Mouse (Mus musculus) hindbrain, embryonic 14.5 days (tissue): Measurements from ENCODE around the gene Pear1. TPM values are rescaled to one million over a fixed set of nuclear protein-coding genes. Genes with fewer than 3 reads are reported as not detected.

Source experiments
- ATAC-seq: fragments of 200-750 bp; cut with Nextera tagmentation; 2 replicates; pipeline ENCODE4 v1.8.0; 2017; ENCODE audit warnings: moderate number of reproducible peaks, mild to moderate bottlenecking, moderate TSS enrichment, moderate library complexity; ENCODE audit not compliant: low FRiP score
- DNase-seq: peaks from one replicate; pipeline ENCODE4 v3.0.0-alpha.2; 2015; ENCODE audit warnings: low spot score
- H3K27ac ChIP-seq: fragments of 300-500 bp; sonication (generic); 2 replicates; pipeline ENCODE4 v1.5.1; 2014; ENCODE audit warnings: mild to moderate bottlenecking, moderate library complexity
- H3K27me3 ChIP-seq: fragments of 300-500 bp; sonication (generic); 2 replicates; pipeline ENCODE4 v1.6.1; 2014; ENCODE audit warnings: mild to moderate bottlenecking, low read length, mixed read lengths; ENCODE audit not compliant: control insufficient read depth, insufficient read depth
- H3K36me3 ChIP-seq: fragments of 300-500 bp; sonication (generic); replicated peaks from 2 replicates; pipeline ENCODE4 v1.6.1; 2014; ENCODE audit not compliant: control insufficient read depth, insufficient read depth
- H3K4me1 ChIP-seq: fragments of 300-500 bp; sonication (generic); replicated peaks from 2 replicates; pipeline ENCODE4 v1.6.1; 2014; ENCODE audit warnings: antibody characterized with exemption, low read length, mixed read lengths; ENCODE audit not compliant: control insufficient read depth, insufficient read depth
- H3K4me2 ChIP-seq: fragments of 300-500 bp; sonication (generic); replicated peaks from 2 replicates; pipeline ENCODE4 v1.6.1; 2014; ENCODE audit warnings: mild to moderate bottlenecking, moderate library complexity
- H3K4me3 ChIP-seq: fragments of 300-500 bp; sonication (generic); replicated peaks from 2 replicates; pipeline ENCODE4 v1.5.1; 2014; ENCODE audit warnings: mild to moderate bottlenecking, low read length
- H3K9ac ChIP-seq: fragments of 300-500 bp; sonication (generic); 2 replicates; pipeline ENCODE4 v1.6.1; 2014
- H3K9me3 ChIP-seq: fragments of 300-500 bp; sonication (generic); 2 replicates; pipeline ENCODE4 v1.6.1; 2016; ENCODE audit warnings: low read length; ENCODE audit not compliant: control insufficient read depth
- WGBS: fragments of 180-500 bp; shearing (Covaris S2); extraction: QIAGEN DNeasy Blood & Tissue Kit; methylation state at CpG from one replicate; pipeline ENCODE4 v1.1.7; 2014; 5-methylcytosine and 5-hydroxymethylcytosine counted together
- polyA plus RNA-seq: library from polyadenylated mRNA; unstranded; fragments of >200 nt; fragmentation: Nextera tagmentation; extraction: Ambion mirVana; gene quantifications from 2 replicates; pipeline ENCODE4 v1.2.1, GENCODE M21; 2014

Gene Pear1
- polyA plus RNA-seq, 1 experiment from 2014 or later = 9.9 TPM

DNA sequence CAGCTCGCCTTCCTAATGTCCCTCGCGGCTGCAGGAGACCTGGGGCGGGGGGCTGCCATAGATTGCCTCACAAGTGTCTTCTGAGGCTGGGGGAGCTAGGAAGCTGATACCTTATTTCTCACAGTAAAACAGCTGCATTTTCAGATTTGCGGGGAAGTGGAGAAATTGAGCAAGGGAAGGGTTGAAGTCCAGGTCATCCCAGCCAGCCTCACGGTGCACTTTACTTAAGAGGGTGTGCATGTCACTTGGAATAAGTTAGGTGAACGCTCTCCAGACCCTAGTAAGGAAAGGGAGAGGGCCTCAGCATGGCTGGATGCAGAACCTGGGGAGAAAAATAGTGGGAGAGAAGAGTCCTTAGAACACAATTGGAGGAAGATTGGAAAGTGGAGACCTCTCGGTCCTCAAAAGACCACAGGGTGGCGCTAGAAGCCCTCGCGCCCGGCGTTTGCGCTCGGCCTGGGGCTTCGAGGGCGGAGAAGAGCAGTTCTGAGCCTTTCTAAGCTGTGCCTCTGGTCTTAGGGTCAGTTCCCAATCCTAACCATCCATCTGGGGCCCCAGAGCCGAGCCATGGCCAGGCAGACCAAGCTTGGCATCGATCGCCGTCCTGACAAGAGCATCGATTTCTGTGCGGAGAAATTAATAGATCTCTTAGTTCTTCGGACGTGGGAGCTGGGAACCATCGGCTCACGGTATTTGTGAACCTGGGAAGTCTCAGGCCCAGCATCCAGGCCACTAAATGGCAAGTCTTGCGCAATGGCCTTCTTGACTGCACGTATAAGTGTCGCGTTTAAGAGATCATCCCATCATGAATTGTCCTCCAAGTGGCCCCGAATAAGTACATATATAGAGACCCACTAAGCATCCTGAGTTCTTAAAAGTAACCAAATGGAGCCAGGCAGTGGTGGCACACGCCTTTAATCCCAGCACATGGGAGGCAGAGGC is 28.5 kb downstream of the Pear1 start:
- 15% methylated on average over 33 of the region's 33 CpGs for WGBS
- ATAC-seq = no peak

DNA sequence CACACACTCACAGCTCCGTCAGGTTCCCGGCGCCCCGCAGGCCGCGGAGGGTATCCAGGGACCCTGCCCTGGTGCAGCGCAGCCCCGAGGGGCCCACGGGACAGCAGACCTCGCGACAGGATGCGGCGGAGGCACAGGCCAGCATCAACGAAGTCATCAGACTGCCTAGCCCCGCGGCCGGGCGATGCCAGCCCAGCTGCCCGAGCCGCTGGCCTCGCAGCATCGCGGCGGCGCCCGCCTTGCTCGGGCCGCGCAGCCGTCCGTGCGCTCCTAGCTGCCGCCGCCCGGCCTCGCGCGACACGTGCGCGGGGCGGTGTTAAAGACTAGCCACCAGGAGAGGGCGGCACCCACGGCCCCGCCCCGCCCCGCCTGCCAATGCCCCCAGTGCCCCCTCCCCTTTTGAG is 29.2 kb downstream of the Pear1 start, which contains the start of gene Ntrk1:
Ntrk1 (minus strand) TSS at position 241 of the 404 bp plus-strand sequence.
- H3K9me3 ChIP-seq = no peaks in the 10 kb centered on the region
- peak within 1 kb of the TSS; percentile 57 for H3K4me2 ChIP-seq
- no peaks in the 10 kb centered on the region for H3K36me3 ChIP-seq
- no peak within 1 kb of the TSS for H3K27ac ChIP-seq
- H3K9ac ChIP-seq = peak within 1 kb of the TSS; percentile 45
- H3K4me1 ChIP-seq = peaks cover 25% of the 10 kb centered on the region; the same call in 1 of the 2 replicates
- ATAC-seq = peak; percentile 42; the same call in 1 of the 2 replicates
- peak within 1 kb of the TSS; percentile 29 for H3K4me3 ChIP-seq
- under 1% methylated on average over 47 of the region's 47 CpGs for WGBS
- peaks cover 91% of the 10 kb centered on the region for H3K27me3 ChIP-seq
- DNase-seq = no peak

More for the DNA sequence above, 28.5 kb downstream of the Pear1 start:
- H3K4me2 ChIP-seq = peak overlapping the region; percentile 57
- no peaks in the 10 kb centered on the region for H3K36me3 ChIP-seq
- peaks cover 25% of the 10 kb centered on the region; the same call in 1 of the 2 replicates for H3K4me1 ChIP-seq
- peak overlapping the region; percentile 45 for H3K9ac ChIP-seq
- no peak overlapping the region for H3K27ac ChIP-seq
- no peaks in the 10 kb centered on the region for H3K9me3 ChIP-seq
- peak overlapping the region; percentile 29 for H3K4me3 ChIP-seq
- peak; percentile 71 for DNase-seq
- peaks cover 95% of the 10 kb centered on the region for H3K27me3 ChIP-seq

GRCm38 (mm10) chr3:87789768-87790167 is 34.3 kb downstream of the Pear1 start:
- no peaks in the 10 kb centered on the region for H3K9me3 ChIP-seq
- DNase-seq (no peak), ATAC-seq (no peak)
- no peak overlapping the region for H3K4me3 ChIP-seq
- no peak overlapping the region for H3K4me2 ChIP-seq
- peaks cover 2% of the 10 kb centered on the region; the same call in 1 of the 2 replicates for H3K4me1 ChIP-seq
- no peak overlapping the region for H3K9ac ChIP-seq
- H3K36me3 ChIP-seq = no peaks in the 10 kb centered on the region
- 30% methylated on average over 5 of the region's 5 CpGs for WGBS
- no peak overlapping the region for H3K27ac ChIP-seq
- H3K27me3 ChIP-seq = peaks cover 44% of the 10 kb centered on the region

GRCm38 (mm10) chr3:87789248-87789647 is 34.9 kb downstream of the Pear1 start:
- Histone ChIP-seq H3K9ac (no peak overlapping the region), H3K36me3 (no peaks in the 10 kb centered on the region), H3K27me3 (peaks cover 39% of the 10 kb centered on the region), H3K9me3 (no peaks in the 10 kb centered on the region), H3K4me2 (no peak overlapping the region), H3K4me3 (no peak overlapping the region), H3K27ac (no peak overlapping the region), H3K4me1 (no peaks in the 10 kb centered on the region)
- ATAC-seq (no peak), DNase-seq (no peak)
- 42% methylated on average over 1 of the region's 1 CpGs for WGBS

DNA sequence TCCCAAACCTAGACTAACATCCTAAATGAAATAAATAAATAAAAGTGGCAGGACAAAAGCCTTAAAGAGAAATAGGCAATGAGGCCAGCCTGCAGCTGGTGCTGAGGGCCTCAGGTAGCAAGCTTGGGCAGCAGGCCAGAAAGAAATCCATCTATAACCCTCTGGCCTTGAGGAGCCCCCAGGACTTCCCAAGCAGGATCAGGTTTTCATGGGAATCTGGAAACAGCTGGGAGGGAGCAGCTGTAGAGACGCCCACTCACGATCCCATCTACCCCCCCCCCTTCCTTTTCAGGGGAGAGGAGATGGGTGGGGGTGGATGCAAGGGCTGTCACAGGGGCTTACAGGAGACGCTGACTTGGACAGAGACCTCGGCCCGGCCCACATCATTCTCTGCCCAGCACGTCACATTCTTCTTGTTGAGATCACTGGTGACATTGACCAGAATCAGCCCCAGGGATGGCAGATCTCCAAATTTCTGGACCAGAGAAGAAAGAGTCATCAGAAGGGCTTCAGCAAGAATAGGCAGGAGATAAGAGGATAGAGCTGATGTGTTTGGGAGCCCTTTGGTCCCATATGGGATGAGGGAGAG is 38.4 kb downstream of the Pear1 start:
- Histone ChIP-seq H3K27ac (no peak overlapping the region), H3K9me3 (no peaks in the 10 kb centered on the region), H3K4me3 (no peak overlapping the region), H3K4me1 (no peaks in the 10 kb centered on the region), H3K27me3 (0 out of 2 replicates have a peak, but pooled peaks cover 4% of the 10 kb centered on the region), H3K9ac (no peak overlapping the region), H3K36me3 (no peaks in the 10 kb centered on the region), H3K4me2 (no peak overlapping the region)
- 52% methylated on average over 6 of the region's 6 CpGs for WGBS
- DNase-seq (no peak), ATAC-seq (no peak)

DNA sequence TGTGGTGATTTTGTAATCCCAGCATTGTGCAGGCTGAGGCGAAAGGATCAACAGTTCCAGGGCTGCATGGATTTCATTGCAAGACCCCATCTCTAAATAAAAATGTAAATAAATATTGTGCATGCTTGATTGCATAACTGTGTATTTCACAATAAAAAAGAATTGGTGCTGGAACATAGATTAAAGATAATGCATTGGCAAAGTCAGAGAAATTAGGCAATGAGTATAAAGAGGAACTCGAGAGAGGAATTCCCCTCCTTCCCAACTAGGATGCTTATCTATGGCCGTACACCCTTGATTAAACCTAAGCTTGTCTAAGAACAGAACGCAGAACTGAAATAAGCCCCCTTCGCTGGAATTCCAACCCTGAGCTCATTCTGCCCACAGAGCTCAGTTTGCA is 39.0 kb downstream of the Pear1 start:
- H3K27me3 ChIP-seq = 0 out of 2 replicates have a peak, but pooled peaks cover 4% of the 10 kb centered on the region
- no peak for ATAC-seq
- H3K4me2 ChIP-seq = no peak overlapping the region
- H3K9me3 ChIP-seq = no peaks in the 10 kb centered on the region
- H3K36me3 ChIP-seq = no peaks in the 10 kb centered on the region
- H3K4me3 ChIP-seq = no peak overlapping the region
- WGBS = 85% methylated on average over 5 of the region's 5 CpGs
- DNase-seq = no peak
- H3K27ac ChIP-seq = no peak overlapping the region
- H3K4me1 ChIP-seq = no peaks in the 10 kb centered on the region
- H3K9ac ChIP-seq = no peak overlapping the region

DNA sequence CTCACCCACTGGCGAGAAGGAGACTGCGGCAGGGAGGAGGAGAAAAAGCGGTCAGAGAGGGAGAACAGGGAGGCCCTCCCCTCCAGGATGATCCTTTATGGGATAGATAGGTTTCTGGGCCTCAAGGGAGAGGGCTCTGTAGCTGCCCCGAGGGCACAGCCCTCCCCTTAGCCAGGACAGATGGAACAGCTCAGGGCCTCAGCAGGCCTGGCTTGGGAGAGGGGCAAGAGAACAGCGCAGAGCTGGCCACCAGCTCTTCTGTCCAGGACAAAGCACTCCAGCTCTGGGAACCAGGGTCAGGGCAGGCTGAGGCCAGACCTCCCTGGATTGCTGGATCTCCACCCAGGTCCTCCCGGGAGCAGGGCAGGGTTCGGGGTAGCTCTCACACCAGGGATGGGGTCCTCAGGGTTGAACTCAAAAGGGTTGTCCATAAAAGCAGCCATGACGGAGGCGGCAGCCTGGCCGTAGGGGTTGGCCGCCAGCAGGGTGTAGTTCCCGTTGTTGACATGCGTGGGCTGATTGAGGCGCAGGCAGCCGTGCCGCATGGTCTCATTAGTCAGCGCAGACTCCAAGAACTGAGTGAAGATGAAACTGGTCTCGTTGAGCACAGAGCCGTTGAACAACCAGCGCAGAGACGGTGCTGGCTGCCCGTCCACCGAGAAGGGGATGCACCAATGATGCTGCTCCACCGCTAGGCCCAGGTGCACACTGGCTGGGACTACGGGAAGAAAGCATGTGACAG is 40.7 kb downstream of the Pear1 start:
- H3K4me3 ChIP-seq = no peak overlapping the region
- H3K36me3 ChIP-seq = no peaks in the 10 kb centered on the region
- 76% methylated on average over 25 of the region's 25 CpGs for WGBS
- H3K9me3 ChIP-seq = no peaks in the 10 kb centered on the region
- 0 out of 2 replicates have a peak, but pooled peaks cover 4% of the 10 kb centered on the region for H3K27me3 ChIP-seq
- no peak overlapping the region for H3K27ac ChIP-seq
- H3K4me2 ChIP-seq = no peak overlapping the region
- H3K9ac ChIP-seq = no peak overlapping the region
- DNase-seq (no peak), ATAC-seq (no peak)
- H3K4me1 ChIP-seq = peaks cover 11% of the 10 kb centered on the region

- no peaks in the 10 kb centered on the region for H3K9me3 ChIP-seq
- H3K27ac ChIP-seq = no peak overlapping the region
- no peaks in the 10 kb centered on the region for H3K27me3 ChIP-seq
- H3K9ac ChIP-seq = 0 out of 2 replicates have a peak overlapping the region, but pooled peaks have one; percentile 16
- WGBS = 37% methylated on average over 2 of the region's 2 CpGs
- peaks cover 32% of the 10 kb centered on the region for H3K4me1 ChIP-seq
- 0 out of 2 replicates have a peak overlapping the region, but pooled peaks have one; percentile 30 for H3K4me2 ChIP-seq
- no peak for ATAC-seq
- H3K36me3 ChIP-seq = no peaks in the 10 kb centered on the region
- no peak for DNase-seq
- H3K4me3 ChIP-seq = no peak overlapping the region
Observed at GRCm38 (mm10) chr3:87779086-87779485, 45.0 kb downstream of the Pear1 start.
